Mouse (Mus musculus) heart, adult 2 months (tissue): ENCODE measurements around the gene Pdlim4. TPM values are rescaled to one million over a fixed set of nuclear protein-coding genes. Genes with fewer than 3 reads are reported as not detected.

ENCODE experiments used
- DNase-seq, 2 experiments: peaks; one replicate each; pipeline ENCODE4 v3.0.0; 2021
- H3K27ac ChIP-seq: fragments of 200-600 bp; 2 replicates; pipeline ENCODE4 v1.8.1; 2022
- H3K27me3 ChIP-seq: fragments of 200-500 bp; 2 replicates; pipeline ENCODE4 v1.6.1; 2012; ENCODE audit warnings: mild to moderate bottlenecking, low read length, inconsistent platforms, mixed read lengths; ENCODE audit not compliant: control insufficient read depth, insufficient read depth
- H3K36me3 ChIP-seq: fragments of 200-500 bp; 2 replicates; pipeline ENCODE4 v1.6.1; 2012; ENCODE audit warnings: low read length, inconsistent platforms; ENCODE audit not compliant: control insufficient read depth, insufficient read depth
- H3K4me1 ChIP-seq: fragments of 200-500 bp; 2 replicates; pipeline ENCODE4 v1.6.1; 2011; ENCODE audit warnings: low read length; ENCODE audit not compliant: control insufficient read depth, insufficient read depth
- H3K4me3 ChIP-seq: fragments of 200-600 bp; 2 replicates; pipeline ENCODE4 v1.8.1; 2022
- H3K79me2 ChIP-seq: fragments of 200-500 bp; replicated peaks from 2 replicates; pipeline ENCODE4 v1.6.1; 2012; ENCODE audit warnings: mild to moderate bottlenecking, inconsistent platforms, low read length, moderate library complexity, mixed read lengths; ENCODE audit not compliant: control insufficient read depth, insufficient read depth
- H3K9ac ChIP-seq: fragments of 200-500 bp; 2 replicates; pipeline ENCODE4 v1.6.1; 2012; ENCODE audit warnings: low read depth, mild to moderate bottlenecking, control low read depth, inconsistent platforms, low read length, mixed read lengths
- CTCF ChIP-seq: fragments of 200-600 bp; IDR thresholded peaks from 2 replicates; pipeline ENCODE4 v1.8.1; 2022; ENCODE audit warnings: antibody characterized with exemption, mild to moderate bottlenecking, moderate library complexity
- EP300 ChIP-seq: fragments of 200-500 bp; IDR thresholded peaks from 2 replicates; pipeline ENCODE4 v1.6.1; 2011; ENCODE audit warnings: low read depth, low read length, control low read depth; ENCODE audit not compliant: insufficient read depth
- POLR2A ChIP-seq: fragments of 200-500 bp; IDR thresholded peaks from 2 replicates; pipeline ENCODE4 v1.6.1; 2011; ENCODE audit warnings: mild to moderate bottlenecking, low read depth, low read length, control low read depth; ENCODE audit not compliant: insufficient read depth
- WGBS: fragments of 180-500 bp; shearing (Covaris S2); methylation state at CpG from one replicate; pipeline ENCODE4 v1.1.7; 2018; 5-methylcytosine and 5-hydroxymethylcytosine counted together
- intact Hi-C: fragments of 180-260 bp; cut with DNase I; formaldehyde crosslinking; loops from one replicate; pipeline ENCODE4 v1.15.1; 2025
- polyA plus RNA-seq: library from polyadenylated mRNA; depleted of rRNA; stranded (reverse); fragments of >200 nt; gene quantifications from 2 replicates; pipeline ENCODE4 v1.2.3, GENCODE M21; 2012
- total RNA-seq, 2 experiments: library from RNA; stranded (reverse); gene quantifications; 2 replicates each; pipeline ENCODE4 v1.2.3; 2021

The Pdlim4 gene
- total and polyA plus RNA-seq, 3 experiments = 30.8 to 57.6 (median 33.8) TPM

DNA sequence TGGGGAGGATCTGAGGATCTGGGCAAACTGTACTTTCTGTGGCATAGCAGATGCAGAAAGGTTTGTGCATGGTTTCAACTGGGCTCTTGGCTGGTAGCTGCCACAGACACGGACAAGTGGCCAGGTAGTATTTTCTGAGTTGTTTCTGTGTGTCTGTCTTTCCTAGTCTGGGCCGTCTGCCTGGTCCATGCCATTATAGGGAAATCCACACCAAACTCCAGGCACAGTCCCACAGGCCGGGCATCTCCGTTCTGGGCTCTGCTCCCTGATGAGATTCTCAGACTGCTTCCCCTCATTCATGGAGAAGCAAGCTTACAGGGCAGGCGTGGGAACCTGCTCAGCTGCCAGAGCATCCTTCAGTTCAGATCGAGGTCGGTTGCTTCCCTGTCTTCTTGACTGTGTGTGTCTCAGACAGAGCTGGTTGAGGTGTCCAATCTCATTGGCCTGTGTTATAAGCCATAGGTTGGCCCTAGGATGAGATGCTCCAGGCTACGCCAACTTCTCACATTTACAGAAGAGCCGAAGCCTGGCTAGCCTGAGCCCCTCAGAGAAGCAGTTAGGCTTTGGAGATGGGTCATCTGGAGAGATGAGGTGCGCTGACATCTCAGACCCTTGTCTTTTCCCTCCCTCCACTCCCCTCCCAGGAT, 31.4 kb upstream of the Pdlim4 start, which contains the start of gene P4ha2:
P4ha2 (plus strand) TSS at position 51 of the 647 bp plus-strand sequence.
- Histone ChIP-seq H3K27ac (peak within 1 kb of the TSS; percentile 90), H3K4me3 (peak within 1 kb of the TSS; percentile 75), H3K79me2 (no peaks in the 10 kb centered on the region), H3K27me3 (no peaks in the 10 kb centered on the region), H3K9ac (peak within 1 kb of the TSS; percentile 92), H3K4me1 (peaks cover 16% of the 10 kb centered on the region), H3K36me3 (no peaks in the 10 kb centered on the region)
- no peak for TF ChIP-seq EP300
- no peak for TF ChIP-seq CTCF
- TF ChIP-seq POLR2A = no peak
- DNase-seq = peak in 1 of 2 experiments; percentile 46
- intact Hi-C loops = loop anchor here (1.0 kb wide), 1 partner anchor 13 kb away; no protein-coding TSS in a partner anchor
- 54% methylated on average over 10 of the region's 10 CpGs for WGBS

DNA sequence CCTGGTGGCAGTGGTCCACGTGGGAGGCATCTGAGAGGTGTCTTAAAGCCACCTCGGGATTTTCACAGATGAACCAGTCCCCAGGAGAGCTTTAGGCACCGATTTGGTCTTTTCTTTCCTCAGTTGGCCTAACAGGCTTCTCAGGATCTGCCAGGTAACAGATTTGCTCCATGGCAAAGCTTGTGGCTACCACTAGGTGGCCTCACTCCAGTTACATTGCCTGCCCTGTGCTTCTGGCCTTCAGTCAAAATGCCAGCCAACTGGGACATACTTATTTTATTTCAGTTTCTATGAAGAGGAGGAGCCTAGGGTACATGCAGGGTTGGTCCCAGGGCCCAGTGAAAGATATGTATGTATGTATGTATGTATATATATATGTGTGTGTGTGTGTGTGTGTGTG, 24.2 kb upstream of the Pdlim4 start:
- H3K4me3 ChIP-seq = no peak overlapping the region
- H3K36me3 ChIP-seq = no peaks in the 10 kb centered on the region
- H3K27me3 ChIP-seq = no peaks in the 10 kb centered on the region
- no peaks in the 10 kb centered on the region for H3K79me2 ChIP-seq
- no peak overlapping the region for H3K27ac ChIP-seq
- H3K4me1 ChIP-seq = peaks cover 1% of the 10 kb centered on the region; the same call in 1 of the 2 replicates
- no peak overlapping the region for H3K9ac ChIP-seq
- peak; percentile 56 to 60 for DNase-seq
- 6% methylated on average over 3 of the region's 3 CpGs for WGBS
- TF ChIP-seq EP300 (peak; percentile 71; the same call in 1 of the 2 replicates), CTCF (peak; percentile 91), POLR2A (no peak)
- intact Hi-C loops = loop anchor here (1.0 to 10.0 kb wide), 3 partner anchors 20 to 432 kb away; partner anchors contain the start of gene Rapgef6

GRCm38 (mm10) chr11:54092188-54092587, 23.4 kb upstream of the Pdlim4 start:
- no peak overlapping the region for H3K4me3 ChIP-seq
- H3K79me2 ChIP-seq = no peaks in the 10 kb centered on the region
- 38% methylated on average over 7 of the region's 7 CpGs for WGBS
- TF ChIP-seq CTCF (no peak), POLR2A (no peak), EP300 (no peak)
- H3K36me3 ChIP-seq = no peaks in the 10 kb centered on the region
- no peak overlapping the region for H3K9ac ChIP-seq
- H3K27ac ChIP-seq = no peak overlapping the region
- intact Hi-C loops = loop anchor here (2.0 to 10.0 kb wide), 2 partner anchors 21 to 433 kb away; partner anchors contain the start of gene Rapgef6
- H3K4me1 ChIP-seq = peaks cover 1% of the 10 kb centered on the region; the same call in 1 of the 2 replicates
- H3K27me3 ChIP-seq = no peaks in the 10 kb centered on the region
- no peak for DNase-seq

GRCm38 (mm10) chr11:54091726-54092125, 22.9 kb upstream of the Pdlim4 start:
- peaks cover 1% of the 10 kb centered on the region; the same call in 1 of the 2 replicates for H3K4me1 ChIP-seq
- H3K79me2 ChIP-seq = no peaks in the 10 kb centered on the region
- no peaks in the 10 kb centered on the region for H3K27me3 ChIP-seq
- no peak overlapping the region for H3K9ac ChIP-seq
- H3K27ac ChIP-seq = no peak overlapping the region
- intact Hi-C loops = loop anchor here (2.0 to 10.0 kb wide), 3 partner anchors 21 to 433 kb away; partner anchors contain the start of gene Rapgef6
- TF ChIP-seq CTCF (no peak), EP300 (no peak), POLR2A (no peak)
- DNase-seq = no peak
- H3K36me3 ChIP-seq = no peaks in the 10 kb centered on the region
- 71% methylated on average over 8 of the region's 8 CpGs for WGBS
- H3K4me3 ChIP-seq = no peak overlapping the region

GRCm38 (mm10) chr11:54090091-54090879, 21.5 kb upstream of the Pdlim4 start:
- Histone ChIP-seq H3K4me1 (peaks cover 1% of the 10 kb centered on the region; the same call in 1 of the 2 replicates), H3K27me3 (no peaks in the 10 kb centered on the region), H3K36me3 (no peaks in the 10 kb centered on the region), H3K4me3 (no peak overlapping the region), H3K27ac (no peak overlapping the region), H3K79me2 (no peaks in the 10 kb centered on the region), H3K9ac (no peak overlapping the region)
- DNase-seq = no peak
- WGBS = 59% methylated on average over 1 of the region's 1 CpGs
- intact Hi-C loops = loop anchor here (2.0 to 10.0 kb wide), 2 partner anchors 163 to 435 kb away; partner anchors contain the start of gene Rapgef6
- no peak for TF ChIP-seq EP300
- TF ChIP-seq POLR2A = no peak
- TF ChIP-seq CTCF = no peak
